Mouse (Mus musculus) hindbrain, embryonic 16.5 days (tissue): ENCODE measurements around the gene Teddm3. TPM values are rescaled to one million over a fixed set of nuclear protein-coding genes. Genes with fewer than 3 reads are reported as not detected.
"Not testable (repeated sequence)": the region's sequence is repeated elsewhere in the genome, so short reads cannot be mapped to it uniquely, and the experiment has no call there.

Experiments used
- ATAC-seq: fragments of 200-750 bp; cut with Nextera tagmentation; 2 replicates; pipeline ENCODE4 v1.8.0; 2017; ENCODE audit warnings: moderate TSS enrichment, moderate library complexity
- H3K27ac ChIP-seq: fragments of 300-500 bp; sonication (generic); 2 replicates; pipeline ENCODE4 v1.5.1; 2014; ENCODE audit warnings: low read depth, mild to moderate bottlenecking, control low read depth, low read length, moderate library complexity
- H3K27me3 ChIP-seq: fragments of 300-500 bp; sonication (generic); replicated peaks from 2 replicates; pipeline ENCODE4 v1.6.1; 2014; ENCODE audit warnings: low read length; ENCODE audit not compliant: control insufficient read depth, insufficient read depth
- H3K36me3 ChIP-seq: fragments of 300-500 bp; sonication (generic); 2 replicates; pipeline ENCODE4 v1.6.1; 2014; ENCODE audit warnings: mild to moderate bottlenecking, low read length, moderate library complexity, mixed read lengths; ENCODE audit not compliant: control insufficient read depth, insufficient read depth
- H3K4me1 ChIP-seq: fragments of 300-500 bp; sonication (generic); 2 replicates; pipeline ENCODE4 v1.6.1; 2014; ENCODE audit warnings: low read depth, low read length; ENCODE audit not compliant: control insufficient read depth, insufficient read depth
- H3K4me2 ChIP-seq: fragments of 300-500 bp; sonication (generic); 2 replicates; pipeline ENCODE4 v1.6.1; 2014; ENCODE audit warnings: mild to moderate bottlenecking, low read length, control low read depth, moderate library complexity
- H3K4me3 ChIP-seq: fragments of 300-500 bp; sonication (generic); 2 replicates; pipeline ENCODE4 v1.5.1; 2014; ENCODE audit warnings: mild to moderate bottlenecking, low read length, control low read depth, moderate library complexity
- H3K9ac ChIP-seq: fragments of 300-500 bp; sonication (generic); 2 replicates; pipeline ENCODE4 v1.6.1; 2014; ENCODE audit warnings: low read depth, mild to moderate bottlenecking, control low read depth, low read length, moderate library complexity
- H3K9me3 ChIP-seq: fragments of 300-500 bp; sonication (generic); 2 replicates; pipeline ENCODE4 v1.6.1; 2014; ENCODE audit warnings: mild to moderate bottlenecking, low read length, moderate library complexity; ENCODE audit not compliant: control insufficient read depth
- WGBS: fragments of 180-500 bp; shearing (Covaris S2); extraction: QIAGEN DNeasy Blood & Tissue Kit; methylation state at CpG from one replicate; pipeline ENCODE4 v1.1.7; 2014; 5-methylcytosine and 5-hydroxymethylcytosine counted together
- polyA plus RNA-seq: library from polyadenylated mRNA; unstranded; fragments of >200 nt; fragmentation: Nextera tagmentation; extraction: Ambion mirVana; gene quantifications from 2 replicates; pipeline ENCODE4 v1.2.1, GENCODE M21; 2015

The Teddm3 gene
- polyA plus RNA-seq, 1 experiment from 2014 or later = 0.50 TPM

GRCm38 (mm10) chr16:21163423-21163822 lies 9.6 kb upstream of the Teddm3 start:
- not testable (repeated sequence) for H3K27me3 ChIP-seq, H3K9me3 ChIP-seq, H3K4me2 ChIP-seq, ATAC-seq, H3K4me3 ChIP-seq, H3K4me1 ChIP-seq, H3K27ac ChIP-seq, H3K9ac ChIP-seq, H3K36me3 ChIP-seq
- WGBS = 90% methylated on average over 3 of the region's 3 CpGs

DNA sequence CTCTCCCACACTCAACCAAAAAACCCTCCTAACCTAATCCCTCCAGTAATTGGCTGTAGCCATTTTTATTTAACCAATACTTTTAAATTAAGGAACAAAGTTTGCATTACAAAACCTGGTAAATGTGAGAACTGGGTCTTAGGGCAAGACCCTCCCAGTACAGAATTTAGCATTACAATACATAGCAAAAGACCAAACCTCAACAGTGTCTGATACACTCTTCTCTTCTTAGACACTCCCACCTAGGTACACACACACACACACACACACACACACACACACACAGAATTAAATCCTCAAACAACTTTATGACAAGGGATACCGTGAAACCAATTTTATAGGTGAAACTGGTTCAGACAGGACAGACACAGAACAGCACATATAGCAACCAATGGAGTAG lies 5.4 kb upstream of the Teddm3 start:
- H3K27ac ChIP-seq, H3K4me3 ChIP-seq, H3K9ac ChIP-seq, H3K36me3 ChIP-seq, H3K9me3 ChIP-seq, H3K4me1 ChIP-seq, H3K27me3 ChIP-seq, ATAC-seq, H3K4me2 ChIP-seq: not testable (repeated sequence)
- 96% methylated on average over 1 of the region's 1 CpGs for WGBS

- H3K36me3 ChIP-seq, H3K4me1 ChIP-seq, H3K4me3 ChIP-seq, H3K27ac ChIP-seq, ATAC-seq, H3K4me2 ChIP-seq, H3K27me3 ChIP-seq, H3K9ac ChIP-seq, H3K9me3 ChIP-seq: not testable (repeated sequence)
Measured at GRCm38 (mm10) chr16:21156261-21156660, 2.5 kb upstream of the Teddm3 start.

DNA sequence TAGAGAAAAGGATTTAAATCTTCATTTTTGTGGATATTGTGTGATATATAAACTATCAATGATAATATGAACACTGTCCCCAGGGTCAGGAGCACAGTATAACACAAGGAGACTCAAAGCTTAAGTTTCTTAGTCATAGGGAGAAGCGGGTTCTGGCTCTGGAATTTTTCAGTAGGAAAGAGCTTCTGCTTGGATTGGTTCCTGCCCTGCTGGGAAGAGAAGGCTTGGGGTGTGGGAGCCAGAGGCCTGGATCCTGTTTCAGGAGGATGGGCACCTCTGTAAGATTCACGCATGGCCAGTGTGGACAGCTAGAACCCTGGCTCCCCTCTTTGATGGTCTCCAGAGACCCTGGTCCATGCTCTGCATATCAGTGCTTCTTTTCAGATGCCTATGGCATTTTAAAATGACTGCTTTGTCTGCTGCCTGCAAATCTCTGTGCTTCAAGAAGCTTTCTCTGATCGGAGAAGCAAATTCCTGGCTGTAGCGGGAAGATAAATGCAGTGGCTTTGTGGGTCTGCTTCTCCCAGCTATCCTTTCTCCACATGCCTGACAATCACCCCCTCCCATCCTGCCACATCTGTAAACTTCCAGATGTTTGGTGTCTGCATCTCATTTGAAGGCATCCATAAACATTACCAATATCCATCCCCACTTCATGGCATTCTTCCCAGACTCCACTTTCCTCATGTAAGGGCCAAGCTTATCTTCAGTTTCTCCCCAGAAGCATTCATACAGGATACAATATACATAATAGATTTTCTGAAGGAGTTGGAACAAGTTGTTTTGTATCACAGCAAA lies 2.0 kb downstream of the Teddm3 start:
- Histone ChIP-seq H3K27me3 (no peaks in the 10 kb centered on the region), H3K4me1 (no peaks in the 10 kb centered on the region), H3K9ac (no peak overlapping the region), H3K36me3 (no peaks in the 10 kb centered on the region), H3K9me3 (no peaks in the 10 kb centered on the region), H3K4me3 (no peak overlapping the region), H3K4me2 (no peak overlapping the region), H3K27ac (no peak overlapping the region)
- 67% methylated on average over 4 of the region's 4 CpGs for WGBS
- ATAC-seq = no peak

DNA sequence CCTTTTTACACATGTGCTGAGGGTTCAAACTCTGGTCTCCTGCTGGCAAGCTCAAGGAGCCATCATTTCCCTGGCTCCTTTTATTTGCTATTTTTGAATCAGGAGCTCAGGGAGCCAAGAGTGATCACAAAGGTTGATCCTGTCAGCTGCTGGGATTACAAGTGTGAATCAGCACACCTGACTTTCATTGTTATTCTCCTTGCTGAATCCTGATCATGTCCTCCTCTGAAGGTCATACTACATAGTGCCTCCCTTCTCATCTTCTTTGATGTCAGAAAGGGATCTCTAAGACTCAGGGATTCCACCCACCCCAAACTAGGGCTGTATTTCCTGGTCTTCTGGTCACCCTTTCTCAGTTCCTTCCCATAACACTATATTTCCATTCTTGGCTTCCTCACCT lies 3.9 kb downstream of the Teddm3 start:
- Histone ChIP-seq H3K27ac (no peak overlapping the region), H3K9me3 (no peaks in the 10 kb centered on the region), H3K9ac (no peak overlapping the region), H3K36me3 (no peaks in the 10 kb centered on the region), H3K4me3 (no peak overlapping the region), H3K4me1 (no peaks in the 10 kb centered on the region), H3K27me3 (no peaks in the 10 kb centered on the region), H3K4me2 (no peak overlapping the region)
- ATAC-seq = no peak

DNA sequence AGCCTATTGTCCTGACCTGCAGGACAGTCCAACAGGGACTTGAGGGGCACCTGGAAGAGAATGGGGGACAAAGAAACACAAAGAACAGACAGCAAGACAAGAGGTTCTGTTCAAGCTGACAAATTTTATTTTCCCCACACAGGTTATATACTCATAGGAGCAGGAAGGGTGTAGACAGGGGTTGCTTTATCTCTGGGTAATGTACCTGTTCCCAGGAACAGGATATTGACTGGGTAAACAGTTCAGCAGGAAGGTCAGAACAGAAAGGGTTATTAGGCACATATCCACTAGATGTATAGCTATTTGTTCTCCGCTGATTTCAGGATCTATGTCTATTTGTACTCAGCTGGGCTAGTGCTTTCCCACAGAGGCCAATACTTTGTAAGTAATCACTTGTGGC lies 5.3 kb downstream of the Teddm3 start:
- not testable (repeated sequence) for H3K9me3 ChIP-seq, ATAC-seq, H3K4me3 ChIP-seq, H3K36me3 ChIP-seq, H3K27me3 ChIP-seq, H3K27ac ChIP-seq, H3K4me2 ChIP-seq, H3K9ac ChIP-seq, H3K4me1 ChIP-seq
- WGBS = 93% methylated on average over 1 of the region's 1 CpGs

DNA sequence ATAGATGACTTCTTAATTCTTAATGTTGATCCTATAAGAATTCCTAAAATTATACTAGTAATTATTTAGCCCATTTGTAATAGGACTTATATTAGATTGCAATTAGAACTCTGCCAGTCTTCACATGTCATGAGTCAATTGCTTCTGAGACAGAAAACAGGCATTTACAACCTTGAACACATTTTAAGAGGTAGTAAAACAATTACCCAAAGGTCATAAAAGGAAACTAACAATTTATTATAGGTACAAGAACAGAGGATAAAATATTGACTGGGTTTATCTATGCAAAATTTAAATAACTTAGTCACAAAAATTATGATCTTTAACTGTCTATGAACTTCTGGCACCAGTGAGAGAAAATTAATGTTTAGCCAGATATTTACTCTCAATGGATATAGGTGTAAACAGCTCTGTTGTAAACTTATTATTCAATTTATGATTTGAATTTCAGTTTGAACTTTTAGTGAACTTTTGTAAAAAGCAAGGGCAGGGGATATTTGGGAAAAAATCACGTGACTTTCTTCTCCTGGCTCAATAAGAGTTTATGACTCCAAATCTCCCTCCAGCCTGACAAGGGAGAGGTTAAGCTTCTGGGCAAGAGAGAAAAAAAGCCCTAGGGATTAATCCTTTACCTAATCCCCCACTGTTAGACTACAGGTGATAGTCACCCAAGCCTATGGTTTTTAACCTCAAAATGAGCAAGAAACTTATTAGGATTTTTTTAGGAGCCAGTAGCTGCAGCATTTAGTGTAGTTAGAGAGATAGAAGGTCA lies 17.3 kb downstream of the Teddm3 start:
- H3K27me3 ChIP-seq = no peaks in the 10 kb centered on the region
- no peak overlapping the region for H3K4me2 ChIP-seq
- WGBS = 57% methylated on average over 1 of the region's 1 CpGs
- H3K36me3 ChIP-seq = no peaks in the 10 kb centered on the region
- H3K9ac ChIP-seq = no peak overlapping the region
- H3K9me3 ChIP-seq = no peaks in the 10 kb centered on the region
- H3K4me3 ChIP-seq = no peak overlapping the region
- H3K27ac ChIP-seq = no peak overlapping the region
- ATAC-seq = no peak
- no peaks in the 10 kb centered on the region for H3K4me1 ChIP-seq

DNA sequence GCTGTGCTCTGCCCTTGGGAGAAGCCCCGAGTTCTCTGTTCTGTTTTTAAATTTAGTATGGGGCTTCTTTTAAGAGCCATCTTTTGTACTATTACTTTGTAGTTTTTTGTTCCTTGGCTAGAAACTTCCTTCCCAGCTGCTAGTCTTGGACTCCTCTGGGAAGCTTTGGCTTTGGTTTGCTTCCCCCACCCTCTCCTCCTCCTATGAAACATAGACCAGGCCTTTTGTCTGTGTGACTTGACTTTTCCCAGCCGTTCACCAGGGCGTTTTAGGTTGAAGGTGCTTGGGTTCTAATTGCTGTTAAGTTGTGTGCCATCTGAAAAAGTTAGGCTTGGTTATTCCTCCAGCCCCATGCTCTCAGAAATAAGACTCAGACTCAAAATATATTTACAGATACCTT lies 26.1 kb downstream of the Teddm3 start:
- not testable (repeated sequence) for H3K9ac ChIP-seq, H3K4me2 ChIP-seq, H3K27me3 ChIP-seq, H3K36me3 ChIP-seq, H3K4me1 ChIP-seq, H3K4me3 ChIP-seq, ATAC-seq, H3K9me3 ChIP-seq, H3K27ac ChIP-seq
- 88% methylated on average over 3 of the region's 3 CpGs for WGBS

GRCm38 (mm10) chr16:21122776-21123175 lies 31.0 kb downstream of the Teddm3 start:
- H3K36me3 ChIP-seq, H3K9me3 ChIP-seq, ATAC-seq, H3K27ac ChIP-seq, H3K27me3 ChIP-seq, H3K4me3 ChIP-seq, H3K9ac ChIP-seq, H3K4me2 ChIP-seq, H3K4me1 ChIP-seq: not testable (repeated sequence)
- WGBS = 81% methylated on average over 2 of the region's 2 CpGs
